Mouse (Mus musculus) left cerebral cortex, postnatal 10 days (tissue): ENCODE data around the gene Stx6. TPM values are rescaled to one million over a fixed set of nuclear protein-coding genes. Genes with fewer than 3 reads are reported as not detected.
A peak's percentile ranks its signal among the peaks of the same experiment; 100 is the strongest.

ENCODE experiments used
- DNase-seq, 2 experiments: peaks; one replicate each; pipeline ENCODE4 v3.0.0; 2021 to 2022; ENCODE audit warnings: low spot score in 2 of 2, mixed read lengths in 1 of 2; ENCODE audit errors: extremely low spot score in 1 of 2
- intact Hi-C: fragments of 180-260 bp; cut with DNase I; formaldehyde crosslinking; loops from one replicate; pipeline ENCODE4 v1.15.1; 2025
- total RNA-seq, 2 experiments: library from RNA; stranded (reverse); gene quantifications; 2 replicates each; pipeline ENCODE4 v1.2.3; 2021

Stx6 gene
- total RNA-seq, 2 experiments from 2014 or later, result 83.3 to 89.1 TPM

DNA sequence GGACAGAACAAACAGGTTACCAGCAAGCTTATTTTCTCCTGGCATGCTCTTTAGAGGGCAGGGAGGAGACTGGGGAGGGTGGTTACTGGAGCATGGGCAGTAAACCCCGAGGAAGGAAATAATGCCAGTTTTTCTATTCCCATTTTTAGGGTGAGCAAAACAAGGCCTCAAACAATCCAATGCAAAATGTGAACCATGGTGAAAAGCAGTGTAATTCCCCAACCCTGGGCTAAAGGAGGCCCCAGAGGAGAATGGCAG, 83.9 kb downstream of the Stx6 start:
- intact Hi-C loops, result no loop called here
- DNase-seq, result no peak

DNA sequence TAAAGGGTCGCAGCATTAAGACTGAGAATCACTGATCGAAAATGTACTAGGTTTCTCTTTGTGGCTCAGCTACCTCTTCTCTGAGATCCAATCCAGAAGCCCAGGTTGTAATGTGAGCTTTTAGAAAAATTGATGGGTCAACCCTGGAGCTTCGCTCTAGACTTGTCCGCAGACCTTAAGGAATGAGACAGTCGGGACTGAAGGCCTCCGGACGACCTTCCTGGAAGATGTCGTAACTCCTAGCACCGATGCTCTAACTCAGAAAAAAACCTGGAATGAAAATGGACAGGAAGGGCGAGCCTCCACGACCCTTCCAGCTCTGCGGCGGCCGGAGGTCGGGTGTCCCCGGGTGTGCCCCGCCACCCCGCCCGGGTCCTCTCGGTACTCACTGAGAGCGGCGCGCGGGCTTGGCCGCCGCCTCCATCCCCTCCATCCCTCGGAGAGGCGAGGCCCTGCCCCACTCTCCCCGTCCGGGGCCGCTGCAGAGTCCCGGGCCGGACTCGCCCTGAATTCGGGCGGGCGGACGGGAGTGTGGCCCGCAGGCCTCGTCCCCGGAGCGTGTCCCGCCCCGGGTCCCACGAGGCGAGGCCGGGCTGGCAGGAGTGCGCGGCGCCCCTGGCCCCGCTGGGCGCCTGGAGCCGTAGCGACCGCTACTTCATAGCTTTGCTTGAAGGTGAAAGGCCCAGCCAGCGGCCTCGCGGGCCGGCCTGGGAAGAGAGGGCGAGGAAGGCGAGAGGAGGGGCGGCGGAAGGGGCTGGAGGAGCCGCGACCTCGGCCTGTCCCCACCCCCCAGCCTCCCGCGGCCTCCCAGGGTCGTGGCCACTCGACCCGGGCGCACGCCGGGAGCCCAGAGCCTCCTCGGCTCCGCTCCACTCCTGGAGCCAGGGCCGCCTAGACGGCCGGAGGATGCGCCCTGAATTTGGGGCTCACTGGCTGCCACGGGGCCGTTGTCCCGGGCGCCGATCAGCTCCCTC, 85.6 kb downstream of the Stx6 start, which contains the start of gene BC034090:
Gene BC034090 (minus strand): TSS at position 648 of the 974 bp plus-strand sequence.
- intact Hi-C loops, result no loop called here
- DNase-seq, result peak in 1 of 2 experiments; percentile 77

DNA sequence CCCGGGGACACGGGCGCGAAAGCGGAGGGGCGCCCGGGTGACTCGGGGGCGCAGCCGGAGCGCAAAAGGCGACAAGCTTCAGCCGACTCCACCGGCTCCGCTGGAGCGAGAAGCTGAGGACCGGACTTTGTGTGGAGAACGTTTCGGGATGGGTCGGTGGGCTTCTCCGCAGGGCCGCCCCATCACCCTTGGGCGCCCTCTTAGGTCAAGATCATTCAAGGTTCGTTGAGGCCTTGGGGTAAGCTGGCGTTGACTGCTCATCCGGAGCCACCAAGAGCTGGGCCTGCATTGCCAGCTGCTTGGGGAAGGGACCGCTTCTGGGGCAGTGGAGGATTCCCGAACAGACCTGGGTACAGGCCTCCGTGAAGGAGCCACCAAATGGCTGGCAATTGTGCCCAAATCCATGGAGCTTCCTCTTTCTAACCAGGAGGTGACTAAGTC, 86.3 kb downstream of the Stx6 start:
- no peak for DNase-seq
- intact Hi-C loops, result loop anchor here (5.0 kb wide), 1 partner anchor 38 kb away; no protein-coding TSS in a partner anchor

DNA sequence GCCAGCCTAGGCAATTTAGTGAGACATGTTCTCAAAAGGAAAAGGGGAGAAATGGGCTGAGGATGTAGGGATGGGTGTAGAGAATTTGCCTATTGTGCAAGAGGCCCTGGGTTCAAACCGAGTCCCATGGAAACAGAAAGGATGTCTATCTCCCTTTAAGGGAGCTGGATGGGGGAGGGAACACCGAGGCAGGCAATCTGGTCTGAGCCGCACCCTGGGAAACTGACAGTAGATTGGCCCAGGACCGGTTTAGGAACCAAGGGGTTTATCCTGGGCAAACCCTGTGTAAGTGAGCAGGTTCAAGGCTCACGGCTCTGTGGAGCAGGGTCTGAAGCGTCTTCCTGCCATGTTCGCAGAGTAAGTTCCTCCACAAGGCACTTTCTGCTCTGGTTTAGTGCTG, 87.0 kb downstream of the Stx6 start:
- intact Hi-C loops, result loop anchor here (5.0 kb wide), 1 partner anchor 37 kb away; no protein-coding TSS in a partner anchor
- peak in 1 of 2 experiments; percentile 12 for DNase-seq

DNA sequence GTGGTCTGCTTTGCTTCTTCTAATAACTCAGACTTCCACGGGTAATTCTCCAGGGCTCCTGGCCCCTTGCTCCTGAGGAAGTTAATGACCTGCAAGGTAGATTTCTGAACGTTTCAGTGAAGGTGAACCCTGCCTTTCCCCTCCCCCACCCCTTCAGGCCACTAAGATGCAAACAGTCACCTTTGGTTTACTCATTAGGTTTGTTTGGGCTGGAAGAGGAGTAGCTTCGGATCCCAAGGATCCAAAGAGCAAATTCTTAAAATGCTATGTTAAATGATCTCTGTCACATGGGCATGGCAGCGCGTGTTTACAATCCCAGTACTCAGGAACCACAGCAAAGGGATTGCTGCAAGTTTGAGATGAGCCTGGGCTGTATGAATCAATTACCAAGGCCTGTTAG, 88.9 kb downstream of the Stx6 start:
- DNase-seq, result peak in 1 of 2 experiments; percentile 4
- intact Hi-C loops, result loop anchor here (5.0 kb wide), 1 partner anchor 35 kb away; no protein-coding TSS in a partner anchor

DNA sequence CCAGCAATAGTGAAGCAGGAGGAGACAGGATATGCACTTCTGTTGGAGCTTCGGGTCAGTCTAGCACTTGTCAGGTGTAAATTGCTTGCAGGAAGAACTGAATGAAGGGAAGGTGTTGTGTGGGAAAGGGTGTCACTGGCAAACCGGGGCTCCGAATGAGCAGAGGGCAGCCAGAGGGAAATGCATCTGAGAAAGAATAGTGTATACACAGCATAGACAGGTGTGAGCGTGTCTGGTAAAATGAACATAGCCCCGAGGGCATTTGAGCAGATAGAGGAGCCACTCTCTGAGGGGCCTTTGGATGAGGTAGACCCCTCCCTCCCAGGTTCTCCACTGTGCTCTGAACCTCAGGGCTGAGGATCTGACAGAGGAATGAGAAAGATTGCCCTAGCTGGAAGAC, 89.5 kb downstream of the Stx6 start:
- DNase-seq, result peak in 1 of 2 experiments; percentile 8
- intact Hi-C loops, result loop anchor here (5.0 kb wide), 1 partner anchor 34 kb away; no protein-coding TSS in a partner anchor

DNA sequence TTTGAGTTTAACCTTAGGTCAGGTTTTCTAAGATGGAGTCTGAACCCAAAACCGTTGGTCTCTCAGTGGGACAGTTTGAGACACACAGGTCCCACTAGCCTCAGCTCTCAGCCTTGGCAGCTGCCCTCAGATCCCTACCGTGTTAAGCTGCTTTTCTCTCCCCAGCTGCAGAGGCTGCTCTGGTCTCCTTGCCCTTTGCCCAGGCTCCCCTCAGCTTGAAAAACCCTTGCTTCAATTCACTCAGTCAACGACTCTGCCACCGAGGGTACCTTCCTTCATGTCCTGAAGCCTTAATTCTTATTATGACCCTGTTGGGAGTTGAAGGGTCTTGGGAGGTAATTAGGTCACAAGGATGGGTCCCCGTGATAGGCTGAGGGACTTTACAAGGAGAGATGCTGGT, 91.4 kb downstream of the Stx6 start:
- peak in 1 of 2 experiments; percentile 5 for DNase-seq
- intact Hi-C loops, result loop anchor here (5.0 kb wide), 1 partner anchor 32 kb away; no protein-coding TSS in a partner anchor

DNA sequence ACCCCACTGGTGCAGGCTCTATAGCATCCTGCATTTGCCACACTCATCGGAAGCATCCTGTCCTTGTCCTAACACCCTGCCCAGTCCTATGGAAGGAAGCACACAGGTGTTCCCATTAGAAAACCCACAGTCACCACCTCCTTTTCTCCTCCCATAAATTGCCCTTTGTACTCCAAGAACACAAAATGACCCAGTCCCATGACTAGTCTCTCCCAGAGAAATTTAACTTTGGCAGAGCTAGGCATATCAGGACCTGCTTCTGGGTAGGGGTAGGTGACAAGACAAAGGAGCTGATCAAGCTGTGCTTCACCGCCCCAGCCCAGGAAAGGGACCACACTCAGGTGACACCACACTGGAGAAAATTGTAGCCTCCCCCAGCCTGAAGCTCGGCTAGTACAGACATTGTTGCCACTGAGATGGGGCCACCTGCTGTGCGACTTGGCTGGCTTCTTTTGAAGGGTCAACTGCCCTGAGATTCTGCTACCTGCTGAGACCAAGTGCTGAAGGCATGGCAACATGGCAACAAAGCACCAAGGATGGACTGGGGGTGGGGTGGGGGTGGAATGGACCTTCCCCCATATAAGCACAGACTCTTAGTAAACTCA, 92.1 kb downstream of the Stx6 start:
- intact Hi-C loops, result no loop called here
- DNase-seq, result peak in 1 of 2 experiments; percentile 25

DNA sequence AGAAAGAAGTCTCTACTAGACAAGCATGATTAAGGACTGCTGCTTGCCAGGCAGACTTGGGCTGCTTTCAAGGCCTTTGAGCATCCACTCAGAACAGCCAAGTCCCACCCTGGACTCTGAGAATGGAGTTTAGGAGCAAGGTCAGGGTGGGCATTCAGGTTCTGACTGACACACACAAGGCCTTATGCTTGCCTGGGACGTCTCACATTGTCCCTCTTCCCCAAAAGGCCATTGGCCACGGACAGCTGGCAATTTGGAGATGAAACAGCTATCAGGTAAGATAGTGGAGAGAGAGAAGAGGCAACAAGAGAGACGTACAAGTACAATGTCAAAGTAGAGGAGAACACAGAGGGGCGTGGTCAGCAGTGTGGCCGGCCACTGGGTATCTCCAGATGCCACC, 93.1 kb downstream of the Stx6 start:
- DNase-seq, result no peak
- intact Hi-C loops, result no loop called here

DNA sequence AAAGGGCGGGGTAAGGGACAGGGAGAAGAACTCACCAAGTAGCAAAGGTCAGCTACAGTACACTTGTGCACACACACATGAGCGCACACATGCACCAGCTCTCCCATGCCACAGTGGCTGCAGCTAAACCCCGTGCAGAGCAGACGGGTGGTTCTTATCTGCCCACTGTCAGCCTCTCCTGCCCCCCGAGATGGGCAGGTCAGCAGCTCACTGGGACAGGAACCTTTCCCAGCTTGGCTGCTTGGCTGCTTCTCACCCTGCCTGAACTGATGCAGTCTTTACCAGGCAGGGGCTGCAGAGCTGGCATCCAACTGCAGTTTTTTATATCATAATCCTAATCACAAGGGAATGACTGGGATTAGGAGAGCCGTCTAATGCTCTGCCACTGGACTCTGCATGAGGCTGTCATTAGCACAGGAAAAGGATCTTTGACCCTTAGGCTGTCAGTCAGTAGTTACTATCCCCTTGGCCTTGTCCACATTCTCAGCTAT, 94.2 kb downstream of the Stx6 start:
- DNase-seq, result no peak
- intact Hi-C loops, result no loop called here

DNA sequence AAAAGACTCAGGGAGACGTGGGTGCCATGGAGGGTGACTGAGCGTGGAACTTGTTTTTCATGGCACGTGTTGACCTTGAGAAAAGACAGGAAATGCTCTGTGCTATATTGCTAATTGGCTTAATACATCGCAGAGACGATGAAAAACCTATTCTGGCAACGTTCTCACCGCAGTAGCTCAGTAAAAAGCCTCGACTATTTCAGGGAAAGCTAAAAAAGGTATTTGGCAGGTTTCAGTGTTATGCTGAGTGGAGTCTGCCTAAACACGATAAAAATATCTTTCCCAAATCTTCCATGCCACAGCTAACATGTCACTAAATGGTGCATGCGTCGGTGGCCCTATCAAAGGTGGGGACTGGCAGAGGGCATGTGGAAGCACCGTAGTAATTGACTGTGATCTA, 94.6 kb downstream of the Stx6 start:
- intact Hi-C loops, result no loop called here
- DNase-seq, result no peak

DNA sequence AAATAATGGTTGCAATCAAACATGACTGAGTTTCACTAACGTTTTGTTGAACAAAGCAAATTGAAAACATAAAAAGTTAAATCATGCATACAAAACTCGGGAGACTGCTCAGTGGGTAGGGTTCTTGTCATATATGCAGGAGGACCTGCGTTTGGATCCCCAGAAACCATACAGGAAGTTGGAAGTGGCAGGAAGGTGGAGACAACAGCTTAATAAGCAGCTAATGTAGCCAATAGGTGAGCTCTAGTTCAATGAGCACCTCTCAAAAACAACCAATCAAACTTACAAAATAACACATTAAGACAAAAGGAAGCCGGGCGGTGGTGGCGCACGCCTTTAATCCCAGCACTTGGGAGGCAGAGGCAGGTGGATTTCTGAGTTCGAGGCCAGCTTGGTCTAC, 95.8 kb downstream of the Stx6 start:
- DNase-seq, result no peak
- intact Hi-C loops, result no loop called here

Other genes with a start within 250 kb of the Stx6 start
- 10 to 100 TPM; 15.2 to 18.1 TPM for gene Ier5, start 59.1 kb upstream of the Stx6 start, total RNA-seq
- gene Mr1, start 11.9 kb upstream of the Stx6 start, total RNA-seq, result 1 to 10 TPM; 1.8 to 2.4 TPM
- 1 to 10 TPM; 5.4 TPM for gene BC034090, start 85.7 kb downstream of the Stx6 start, total RNA-seq